Mouse (Mus musculus) T-helper 1 cell (primary cell): ENCODE results near the gene Rab8a.

Source experiments
- in situ Hi-C: fragments of 300-600 bp; cut with MboI, MseI; formaldehyde crosslinking; loops from one replicate; pipeline ENCODE4 v1.15.1; 2025; ENCODE audit warnings: high pct_unique_total_duplicates

Rab8a gene

DNA sequence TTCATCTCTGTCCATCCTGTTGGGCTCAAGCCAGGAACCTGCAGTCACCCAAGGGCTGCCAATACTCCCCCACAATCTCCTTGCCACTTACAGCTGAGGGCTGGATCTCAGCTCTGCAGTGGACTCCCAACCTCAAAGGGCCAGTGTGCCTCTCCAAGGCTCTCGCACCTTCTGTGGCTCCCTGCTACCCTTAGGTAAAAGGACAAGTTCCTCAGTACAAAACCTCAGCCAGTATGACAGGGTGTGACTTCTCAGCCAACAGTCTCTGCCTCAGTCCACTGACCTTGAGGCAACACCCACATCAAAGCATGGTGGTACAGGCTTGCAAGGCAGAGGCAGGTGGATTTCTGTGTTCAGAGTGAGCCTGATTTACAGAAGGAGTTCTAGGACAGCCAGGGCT, 50.8 kb downstream of the Rab8a start:
- in situ Hi-C loops, result loop anchor here (5.0 kb wide), 1 partner anchor 35 kb away; no protein-coding TSS in a partner anchor

DNA sequence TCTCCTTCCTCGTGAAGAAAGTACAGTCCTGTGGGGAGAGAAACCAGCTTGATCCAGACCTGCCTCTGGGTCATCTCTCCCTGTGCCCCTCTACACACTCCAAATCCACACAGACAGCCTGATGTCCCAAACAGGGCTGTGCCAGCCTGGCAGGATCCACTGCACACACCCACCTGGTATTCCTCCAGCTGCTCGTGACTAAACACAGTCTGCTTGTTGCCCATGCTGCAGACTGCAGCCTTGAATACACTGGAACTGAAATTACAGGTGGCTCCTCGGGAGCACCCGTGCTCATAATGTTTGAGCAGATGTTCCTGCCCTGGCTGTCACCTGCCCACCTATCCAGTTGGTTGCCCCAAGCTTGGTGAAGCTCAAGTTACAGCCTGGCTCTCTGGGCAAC, 51.8 kb downstream of the Rab8a start, which contains the start of gene Cib3:
TSS of gene Cib3 (minus strand) at position 87 of the 400 bp plus-strand sequence.
- in situ Hi-C loops, result loop anchor here (5.0 kb wide), 1 partner anchor 35 kb away; no protein-coding TSS in a partner anchor

DNA sequence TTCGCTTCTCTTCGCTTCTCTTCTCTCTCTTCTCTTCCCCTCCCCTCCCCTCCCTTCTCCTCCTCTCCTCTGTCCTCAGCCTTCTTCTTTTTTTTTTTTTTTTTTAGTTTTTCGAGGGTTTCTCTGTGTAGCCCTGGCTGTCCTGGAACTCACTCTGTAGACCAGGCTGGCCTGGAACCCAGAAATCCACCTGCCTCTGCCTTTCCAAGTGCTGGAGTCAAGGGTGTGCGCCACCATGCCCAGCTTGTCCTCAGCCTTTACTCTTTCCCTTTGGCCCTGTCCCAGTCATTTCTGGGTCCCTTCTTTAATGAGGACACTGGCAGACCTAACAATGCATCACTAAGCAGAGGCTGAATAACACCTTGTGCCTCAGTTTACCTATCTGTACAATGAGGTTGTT, 52.5 kb downstream of the Rab8a start, which contains the start of gene Gm11034:
TSS of gene Gm11034 (minus strand) at position 101 of the 400 bp plus-strand sequence.
- in situ Hi-C loops, result loop anchor here (5.0 kb wide), 1 partner anchor 36 kb away; no protein-coding TSS in a partner anchor

DNA sequence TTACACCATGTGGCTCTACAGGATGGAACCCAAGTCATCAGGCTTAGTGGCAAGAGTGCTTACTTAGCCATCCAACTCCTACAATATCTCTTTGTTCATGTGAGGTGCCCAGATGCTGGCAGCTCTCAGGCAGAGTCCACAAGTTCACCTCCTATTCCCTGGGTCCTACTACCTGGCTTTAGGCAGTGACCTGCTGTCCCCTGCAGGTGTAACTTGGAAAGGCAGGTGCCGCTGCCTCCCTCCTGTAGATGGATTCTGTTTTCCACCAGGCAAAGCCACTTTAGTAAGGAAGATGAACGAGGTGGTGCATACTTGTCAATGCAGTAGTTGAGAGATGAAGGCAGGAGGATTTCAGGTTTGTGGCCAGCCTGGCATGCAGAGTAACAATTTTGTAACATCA, 54.1 kb downstream of the Rab8a start:
- in situ Hi-C loops, result no loop called here

DNA sequence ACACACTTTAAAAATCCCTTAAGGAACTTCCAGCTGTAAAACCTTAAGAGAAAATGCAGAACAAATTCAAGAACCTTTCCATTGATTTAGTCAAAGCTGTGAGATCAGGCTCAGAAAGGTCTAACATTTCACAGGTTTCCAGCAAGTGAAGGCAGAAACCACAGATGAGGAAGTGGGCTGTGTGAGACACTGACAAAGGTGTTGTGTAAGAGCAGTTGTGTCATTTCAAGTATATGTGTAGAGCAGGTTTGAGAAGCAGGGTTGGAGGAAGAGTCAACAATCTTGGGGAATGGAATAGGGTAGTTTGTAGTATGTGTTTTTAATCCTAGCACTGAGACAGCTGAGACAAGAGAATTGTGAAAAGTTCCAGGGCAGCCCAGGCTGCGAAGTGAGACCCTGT, 54.9 kb downstream of the Rab8a start:
- in situ Hi-C loops, result no loop called here

DNA sequence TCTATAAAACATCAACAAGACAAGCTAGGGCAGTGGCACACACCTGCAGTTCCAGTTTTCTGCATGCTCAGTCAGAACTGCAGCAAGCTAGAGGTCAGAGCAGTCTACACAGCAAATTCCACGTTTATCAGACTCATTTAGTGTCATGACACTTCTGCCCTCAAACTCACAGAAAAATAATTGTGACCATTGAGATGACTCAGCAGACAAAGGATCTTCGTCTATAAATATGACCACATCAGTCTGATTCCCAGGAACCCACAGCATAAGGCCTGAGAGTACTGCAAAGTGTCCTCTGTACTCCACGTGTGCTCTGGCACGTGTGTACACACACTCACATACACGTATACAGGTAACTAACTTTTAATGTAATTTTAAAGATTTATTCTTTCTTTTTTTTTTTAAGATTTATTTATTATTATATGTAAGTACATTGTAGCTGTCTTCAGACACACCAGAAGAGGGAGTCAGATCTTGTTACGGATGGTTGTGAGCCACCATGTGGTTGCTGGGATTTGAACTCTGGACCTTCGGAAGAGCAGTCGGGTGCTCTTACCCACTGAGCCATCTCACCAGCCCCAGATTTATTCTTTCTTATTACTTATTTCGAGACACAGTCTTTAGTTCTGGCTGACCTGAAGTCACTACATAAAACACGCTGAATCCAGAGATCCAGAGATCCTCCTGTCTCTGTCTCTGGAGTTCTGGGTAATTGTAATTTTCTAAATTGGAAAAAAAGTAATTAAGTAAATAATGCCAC, 58.0 kb downstream of the Rab8a start:
- in situ Hi-C loops, result no loop called here

DNA sequence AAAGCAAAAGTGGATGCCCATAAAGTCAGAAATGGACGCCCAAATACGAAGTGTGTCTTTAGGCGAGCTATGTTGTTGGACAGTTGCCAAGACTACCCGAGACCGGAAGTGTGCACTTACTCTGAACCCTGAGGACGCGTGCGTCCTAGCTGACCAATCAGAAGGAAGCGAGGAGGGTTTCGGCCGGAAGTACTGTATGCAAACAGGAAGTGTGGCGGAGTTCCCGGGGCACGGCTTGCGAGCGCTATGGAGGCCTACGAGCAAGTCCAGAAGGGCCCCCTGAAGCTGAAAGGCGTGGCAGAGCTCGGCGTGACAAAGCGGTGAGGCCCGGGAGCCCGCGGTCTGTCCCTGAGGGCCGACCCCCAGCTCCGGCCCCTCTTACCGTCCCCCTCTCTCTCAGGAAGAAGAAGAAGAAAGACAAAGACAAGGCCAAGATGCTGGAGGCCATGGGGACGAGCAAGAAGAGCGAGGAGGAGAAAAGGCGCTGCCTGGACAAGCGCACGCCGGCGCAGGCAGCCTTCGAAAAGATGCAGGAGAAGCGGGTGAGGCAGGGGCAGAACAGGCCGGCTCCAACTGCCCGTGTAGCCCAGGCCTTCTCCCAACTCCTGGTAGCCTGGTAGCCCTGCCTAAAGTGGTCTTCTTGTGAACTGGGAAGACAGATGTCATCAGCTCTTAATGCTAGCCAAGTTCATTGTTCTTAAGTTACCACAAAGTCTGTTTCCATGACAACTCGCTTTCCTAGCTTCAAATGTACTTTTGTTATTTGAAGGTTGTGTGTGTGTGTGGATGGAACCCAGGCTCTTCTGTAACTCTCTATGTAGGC, 58.8 kb downstream of the Rab8a start, which contains the start of gene Fam32a:
TSS of gene Fam32a (plus strand) at position 190 of the 823 bp plus-strand sequence.
- in situ Hi-C loops, result no loop called here

DNA sequence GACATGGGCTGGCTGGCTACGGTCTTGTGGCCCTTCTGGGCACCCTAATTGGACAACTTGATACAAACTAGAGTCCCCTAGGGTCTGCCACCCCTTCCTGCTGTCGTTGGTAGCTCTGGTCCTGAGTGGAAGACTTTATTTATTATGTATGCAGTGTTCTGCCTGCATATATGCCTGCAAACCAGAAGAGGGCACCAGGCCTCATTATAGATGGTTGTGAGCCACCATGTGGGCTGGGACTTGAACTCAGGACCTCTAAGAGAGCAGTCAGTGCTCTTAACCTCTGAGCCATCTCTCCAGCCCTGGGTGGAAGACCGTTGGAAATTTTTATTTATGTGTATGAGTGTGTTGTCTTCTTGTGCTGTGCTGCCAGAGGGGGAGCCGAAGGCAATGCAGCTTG, 59.8 kb downstream of the Rab8a start:
- in situ Hi-C loops, result no loop called here

DNA sequence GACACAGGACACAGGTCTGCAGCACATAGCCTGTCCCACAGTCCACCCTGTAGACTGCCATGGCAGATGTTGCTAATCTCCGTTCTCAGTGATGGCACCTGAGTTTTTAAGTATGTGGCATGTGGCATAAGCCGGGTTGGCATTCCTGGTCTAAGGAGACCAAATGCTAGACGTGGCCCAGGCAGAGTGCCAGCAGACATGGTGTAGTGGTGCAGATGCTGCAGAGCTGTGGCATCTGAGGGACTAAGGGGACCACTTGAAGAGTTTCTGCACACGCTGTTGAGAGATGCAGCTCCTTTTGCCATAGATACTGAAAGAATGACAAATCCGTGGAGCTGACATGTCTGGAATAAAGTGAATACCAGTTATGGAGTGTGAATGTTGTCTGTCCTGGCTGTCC, 61.7 kb downstream of the Rab8a start:
- in situ Hi-C loops, result no loop called here
